Mouse (Mus musculus) hindbrain, embryonic 13.5 days (tissue): Measurements from ENCODE around the gene Ptpa. TPM values are rescaled to one million over a fixed set of nuclear protein-coding genes. Genes with fewer than 3 reads are reported as not detected.

Experiments used
- ATAC-seq: fragments of 200-750 bp; cut with Nextera tagmentation; 2 replicates; pipeline ENCODE4 v1.8.0; 2017; ENCODE audit warnings: moderate TSS enrichment; ENCODE audit not compliant: low FRiP score
- H3K27ac ChIP-seq: fragments of 300-500 bp; sonication (generic); 2 replicates; pipeline ENCODE4 v1.5.1; 2015; ENCODE audit warnings: inconsistent platforms, mild to moderate bottlenecking, moderate library complexity
- H3K27me3 ChIP-seq: fragments of 300-500 bp; sonication (generic); 2 replicates; pipeline ENCODE4 v1.6.1; 2015; ENCODE audit warnings: mild to moderate bottlenecking, inconsistent platforms
- H3K36me3 ChIP-seq: fragments of 300-500 bp; sonication (generic); 2 replicates; pipeline ENCODE4 v1.6.1; 2015; ENCODE audit warnings: mild to moderate bottlenecking, inconsistent platforms
- H3K4me1 ChIP-seq: fragments of 300-500 bp; sonication (generic); replicated peaks from 2 replicates; pipeline ENCODE4 v1.6.1; 2015; ENCODE audit warnings: inconsistent platforms
- H3K4me2 ChIP-seq: fragments of 300-500 bp; sonication (generic); 2 replicates; pipeline ENCODE4 v1.6.1; 2015; ENCODE audit warnings: inconsistent platforms, mild to moderate bottlenecking, moderate library complexity
- H3K4me3 ChIP-seq: fragments of 300-500 bp; sonication (generic); 2 replicates; pipeline ENCODE4 v1.5.1; 2015; ENCODE audit warnings: mild to moderate bottlenecking, inconsistent platforms
- H3K9ac ChIP-seq: fragments of 300-500 bp; sonication (generic); 2 replicates; pipeline ENCODE4 v1.6.1; 2015; ENCODE audit warnings: mild to moderate bottlenecking, inconsistent platforms
- H3K9me3 ChIP-seq: fragments of 300-500 bp; sonication (generic); 2 replicates; pipeline ENCODE4 v1.6.1; 2016; ENCODE audit warnings: inconsistent platforms
- WGBS: fragments of 180-500 bp; shearing (Covaris S2); methylation state at CpG from one replicate; pipeline ENCODE4 v1.1.7; 2015; 5-methylcytosine and 5-hydroxymethylcytosine counted together
- polyA plus RNA-seq: library from polyadenylated mRNA; unstranded; fragments of >200 nt; fragmentation: Nextera tagmentation; extraction: Ambion mirVana; gene quantifications from 2 replicates; pipeline ENCODE4 v1.2.1, GENCODE M21; 2015

The Ptpa gene
- polyA plus RNA-seq, 1 experiment from 2014 or later, result 129 TPM

GRCm38 (mm10) chr2:30441518-30442497 lies 26.0 kb downstream of the Ptpa start:
- Histone ChIP-seq H3K9me3 (no peaks in the 10 kb centered on the region), H3K4me3 (no peak overlapping the region), H3K36me3 (peaks cover 61% of the 10 kb centered on the region), H3K4me2 (peak overlapping the region; percentile 36), H3K27ac (peak overlapping the region; percentile 94), H3K9ac (peak overlapping the region; percentile 59), H3K4me1 (peaks cover 62% of the 10 kb centered on the region), H3K27me3 (no peaks in the 10 kb centered on the region)
- WGBS, result 4% methylated on average over 15 of the region's 15 CpGs
- ATAC-seq, result peak; percentile 72

DNA sequence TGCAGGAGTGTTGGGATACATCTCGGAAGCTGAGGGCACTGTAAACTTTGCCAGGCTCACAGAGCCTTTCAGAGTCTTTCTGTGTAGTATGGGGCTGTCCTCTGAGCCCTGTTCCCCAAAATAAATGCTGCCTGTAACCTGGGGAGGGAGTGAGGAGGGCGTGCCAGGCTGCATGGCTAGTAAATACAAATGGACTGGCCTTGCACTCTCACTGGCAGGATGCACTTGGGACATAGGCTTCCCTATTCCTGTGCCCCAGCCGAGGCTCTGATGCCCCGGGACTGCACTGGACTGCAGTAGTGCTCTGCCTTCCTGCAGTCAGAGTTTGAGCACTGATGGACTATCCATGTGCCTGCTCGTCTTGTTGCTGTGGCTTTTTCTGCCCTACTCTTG lies 26.7 kb downstream of the Ptpa start:
- H3K4me2 ChIP-seq, result peak overlapping the region; percentile 36
- no peaks in the 10 kb centered on the region for H3K9me3 ChIP-seq
- H3K9ac ChIP-seq, result peak overlapping the region; percentile 59
- H3K4me3 ChIP-seq, result no peak overlapping the region
- ATAC-seq, result peak; percentile 2; the same call in 1 of the 2 replicates
- 47% methylated on average over 5 of the region's 5 CpGs for WGBS
- H3K4me1 ChIP-seq, result peaks cover 62% of the 10 kb centered on the region
- H3K27ac ChIP-seq, result peak overlapping the region; percentile 94
- H3K36me3 ChIP-seq, result peaks cover 61% of the 10 kb centered on the region
- H3K27me3 ChIP-seq, result no peaks in the 10 kb centered on the region

DNA sequence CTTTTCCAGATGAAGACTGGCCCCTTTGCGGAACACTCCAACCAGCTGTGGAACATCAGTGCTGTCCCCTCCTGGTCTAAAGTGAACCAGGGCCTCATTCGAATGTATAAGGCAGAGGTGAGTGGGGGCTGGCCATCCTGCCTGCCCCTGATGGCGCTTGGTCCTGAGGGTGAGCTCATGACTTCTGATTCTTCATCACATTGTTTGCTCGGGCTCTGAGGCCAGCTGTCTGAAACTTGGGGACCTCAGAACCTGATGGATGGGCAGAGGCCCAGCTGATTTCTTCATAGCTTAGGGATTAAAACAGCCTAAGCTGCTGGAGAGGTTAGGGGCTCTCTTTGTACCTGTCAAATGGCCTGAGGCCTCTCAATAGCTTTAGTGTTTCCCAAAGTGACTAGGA lies 27.4 kb downstream of the Ptpa start:
- Histone ChIP-seq H3K4me1 (peaks cover 62% of the 10 kb centered on the region), H3K9me3 (no peaks in the 10 kb centered on the region), H3K27ac (peak overlapping the region; percentile 94), H3K4me2 (no peak overlapping the region), H3K27me3 (no peaks in the 10 kb centered on the region), H3K36me3 (peaks cover 61% of the 10 kb centered on the region), H3K4me3 (no peak overlapping the region), H3K9ac (peak overlapping the region; percentile 59)
- no peak for ATAC-seq
- WGBS, result 81% methylated on average over 4 of the region's 4 CpGs

DNA sequence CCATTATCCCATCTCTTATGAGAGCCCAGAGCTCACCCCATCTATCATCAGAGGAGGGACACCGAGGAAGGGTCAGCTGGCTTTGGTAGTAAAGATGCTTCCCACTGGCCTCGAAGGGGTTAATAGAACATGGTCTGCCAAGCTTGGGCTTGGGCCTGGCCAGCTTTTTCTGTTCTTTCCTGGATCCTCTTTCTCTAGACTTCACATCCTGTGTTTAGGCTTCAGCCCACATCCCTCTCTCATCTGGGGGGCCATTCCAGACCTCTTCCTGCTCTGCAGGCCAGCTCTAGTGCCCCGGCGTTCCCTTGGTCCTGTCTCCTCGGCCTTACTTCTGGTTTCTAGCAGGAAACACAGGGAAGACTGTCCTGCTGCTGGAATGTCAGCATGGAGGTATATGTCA lies 28.2 kb downstream of the Ptpa start:
- Histone ChIP-seq H3K9me3 (no peaks in the 10 kb centered on the region), H3K4me2 (no peak overlapping the region), H3K4me3 (no peak overlapping the region), H3K36me3 (peaks cover 58% of the 10 kb centered on the region), H3K4me1 (peaks cover 62% of the 10 kb centered on the region), H3K27ac (peak overlapping the region; percentile 94), H3K9ac (0 out of 2 replicates have a peak overlapping the region, but pooled peaks have one; percentile 15), H3K27me3 (no peaks in the 10 kb centered on the region)
- no peak for ATAC-seq
- WGBS, result 77% methylated on average over 5 of the region's 5 CpGs

- Histone ChIP-seq H3K27ac (peak overlapping the region; percentile 94; the same call in 1 of the 2 replicates), H3K9ac (0 out of 2 replicates have a peak overlapping the region, but pooled peaks have one; percentile 15), H3K9me3 (no peaks in the 10 kb centered on the region), H3K4me1 (peaks cover 62% of the 10 kb centered on the region), H3K27me3 (no peaks in the 10 kb centered on the region), H3K4me2 (no peak overlapping the region), H3K36me3 (peaks cover 58% of the 10 kb centered on the region), H3K4me3 (no peak overlapping the region)
- ATAC-seq, result no peak
These were observed 28.6 kb downstream of the Ptpa start for GRCm38 (mm10) chr2:30444450-30444849.

DNA sequence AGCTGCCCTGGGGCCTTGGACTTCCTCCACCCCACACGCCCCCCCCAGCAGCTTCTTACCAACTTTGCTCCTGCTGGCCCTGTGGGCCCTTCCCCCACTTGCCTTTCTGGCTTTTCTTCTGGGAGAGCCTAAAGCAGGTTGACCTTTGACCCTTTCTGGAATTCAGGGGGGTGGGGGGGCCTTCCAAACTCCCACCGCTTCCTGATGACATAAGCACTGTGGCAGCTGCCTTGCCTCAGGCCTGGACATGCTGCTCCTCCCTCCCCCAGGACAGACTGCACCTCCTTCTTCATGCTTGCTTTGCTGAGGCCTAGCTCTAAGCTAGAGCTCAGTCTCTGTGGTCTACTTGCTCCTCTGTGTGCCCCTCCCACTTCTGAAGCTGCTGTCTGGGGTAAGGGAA lies 29.5 kb downstream of the Ptpa start:
- Histone ChIP-seq H3K9ac (no peak overlapping the region; the same call in 1 of the 2 replicates), H3K27me3 (no peaks in the 10 kb centered on the region), H3K4me1 (peaks cover 55% of the 10 kb centered on the region), H3K27ac (peak overlapping the region; percentile 55), H3K4me2 (no peak overlapping the region), H3K9me3 (no peaks in the 10 kb centered on the region; the same call in 1 of the 2 replicates), H3K4me3 (no peak overlapping the region), H3K36me3 (peaks cover 61% of the 10 kb centered on the region)
- WGBS, result 23% methylated on average over 2 of the region's 2 CpGs
- ATAC-seq, result no peak

DNA sequence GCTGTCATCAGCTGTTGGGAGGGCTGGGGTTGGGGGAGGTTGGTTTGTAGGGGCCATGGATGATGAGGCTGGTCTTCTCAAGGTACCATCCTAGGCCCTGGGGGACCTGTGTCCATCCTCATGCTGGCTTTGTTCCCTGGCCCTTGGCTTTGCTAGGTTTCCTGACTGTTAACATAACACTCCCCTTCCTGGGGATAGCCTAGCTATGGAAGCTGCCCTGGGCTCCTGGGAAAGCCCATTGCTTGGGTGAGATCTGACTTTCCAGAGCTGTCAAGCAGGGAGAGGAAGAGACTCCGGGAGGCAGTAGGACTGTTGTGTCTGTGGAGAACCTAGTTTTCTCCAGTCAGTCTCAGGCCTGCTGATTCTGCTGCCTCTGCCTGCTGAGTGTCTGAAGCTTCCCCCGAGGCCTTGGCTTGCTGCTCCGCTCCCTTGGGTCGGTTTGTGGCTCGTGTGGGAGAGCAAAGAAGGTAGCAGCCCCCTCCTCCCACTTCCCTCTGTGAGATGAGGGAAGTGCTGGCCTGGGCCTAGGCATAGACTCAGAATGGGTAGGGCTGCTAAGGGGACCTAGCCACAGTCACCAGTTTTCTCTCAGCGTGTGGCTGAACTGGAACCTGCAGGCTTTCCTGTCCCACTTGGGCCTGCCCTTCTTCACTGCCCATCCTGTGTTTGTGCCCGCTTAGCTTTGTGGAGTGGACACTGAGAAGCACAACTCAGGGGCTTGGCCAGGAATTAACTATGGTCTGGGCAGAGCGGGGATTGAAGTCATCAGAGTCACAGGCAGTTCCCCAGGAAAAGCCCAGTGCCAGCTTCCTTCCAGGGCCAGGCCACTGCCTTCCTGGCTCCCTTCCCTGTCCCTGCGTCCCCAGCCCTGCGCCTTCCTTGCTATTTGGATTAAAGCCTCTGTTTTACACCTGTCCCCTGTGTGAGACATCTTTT lies 31.3 kb downstream of the Ptpa start:
- Histone ChIP-seq H3K9me3 (no peaks in the 10 kb centered on the region; the same call in 1 of the 2 replicates), H3K36me3 (peaks cover 64% of the 10 kb centered on the region), H3K4me1 (peaks cover 36% of the 10 kb centered on the region), H3K4me2 (no peak overlapping the region), H3K27ac (peak overlapping the region; percentile 35; the same call in 1 of the 2 replicates), H3K4me3 (no peak overlapping the region), H3K27me3 (no peaks in the 10 kb centered on the region), H3K9ac (no peak overlapping the region)
- WGBS, result 84% methylated on average over 10 of the region's 10 CpGs
- no peak for ATAC-seq

GRCm38 (mm10) chr2:30448371-30448770 lies 32.5 kb downstream of the Ptpa start:
- Histone ChIP-seq H3K36me3 (peaks cover 60% of the 10 kb centered on the region), H3K9me3 (no peaks in the 10 kb centered on the region; the same call in 1 of the 2 replicates), H3K4me1 (peaks cover 24% of the 10 kb centered on the region), H3K4me2 (no peak overlapping the region), H3K27ac (no peak overlapping the region), H3K9ac (no peak overlapping the region), H3K27me3 (no peaks in the 10 kb centered on the region), H3K4me3 (no peak overlapping the region)
- 92% methylated on average over 7 of the region's 7 CpGs for WGBS
- ATAC-seq, result no peak

DNA sequence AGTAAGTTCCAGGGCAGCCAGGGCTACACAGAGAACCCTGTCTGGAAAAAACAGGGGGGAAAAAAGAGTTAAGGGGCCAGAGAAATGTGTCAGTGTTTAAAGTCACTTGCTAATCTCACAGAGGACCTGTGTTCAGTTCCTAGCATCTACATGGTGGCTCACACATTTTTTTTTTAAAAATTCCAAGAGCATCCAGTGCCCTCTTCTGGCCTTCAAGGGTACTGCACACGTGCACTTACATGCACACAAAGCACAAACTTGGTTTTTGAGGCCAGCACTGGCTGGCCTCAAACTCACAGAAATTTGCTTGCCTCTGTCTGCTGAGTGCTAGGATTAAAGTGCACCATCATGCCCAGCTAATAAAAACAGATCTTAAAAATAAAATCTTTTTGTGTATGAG lies 34.7 kb downstream of the Ptpa start:
- Histone ChIP-seq H3K9ac (no peak overlapping the region), H3K36me3 (peaks cover 44% of the 10 kb centered on the region), H3K4me1 (peaks cover 3% of the 10 kb centered on the region), H3K4me2 (no peak overlapping the region), H3K27ac (no peak overlapping the region), H3K9me3 (no peaks in the 10 kb centered on the region; the same call in 1 of the 2 replicates), H3K4me3 (no peak overlapping the region), H3K27me3 (no peaks in the 10 kb centered on the region)
- ATAC-seq, result no peak
- WGBS, result 75% methylated on average over 1 of the region's 1 CpGs

DNA sequence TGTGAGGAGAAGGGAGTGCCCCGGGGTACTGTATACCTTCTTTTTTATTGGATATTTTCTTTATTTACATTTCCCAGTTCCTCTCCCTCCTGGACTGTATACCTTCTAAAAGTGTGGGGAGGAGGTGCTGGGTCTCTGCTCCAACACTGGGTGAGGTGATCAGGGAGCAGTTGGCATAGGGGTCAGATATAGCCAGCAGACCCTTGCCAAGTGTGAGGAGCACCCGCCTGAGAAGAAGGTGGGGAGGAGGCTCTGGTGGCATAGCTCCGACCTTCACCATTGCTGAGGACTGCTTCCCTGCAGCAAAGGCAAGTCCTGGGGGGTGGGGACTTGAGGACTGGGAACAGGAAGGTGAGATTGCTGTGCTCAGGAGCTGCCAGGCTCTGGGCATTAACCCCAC lies 35.7 kb downstream of the Ptpa start:
- ATAC-seq, result no peak
- Histone ChIP-seq H3K9ac (no peak overlapping the region), H3K27ac (no peak overlapping the region), H3K4me3 (no peak overlapping the region), H3K9me3 (no peaks in the 10 kb centered on the region; the same call in 1 of the 2 replicates), H3K27me3 (no peaks in the 10 kb centered on the region), H3K36me3 (peaks cover 34% of the 10 kb centered on the region), H3K4me2 (no peak overlapping the region), H3K4me1 (peaks cover 6% of the 10 kb centered on the region)
- 93% methylated on average over 3 of the region's 3 CpGs for WGBS

GRCm38 (mm10) chr2:30453570-30453969 lies 37.7 kb downstream of the Ptpa start:
- no peak overlapping the region; the same call in 1 of the 2 replicates for H3K27ac ChIP-seq
- no peaks in the 10 kb centered on the region for H3K27me3 ChIP-seq
- peaks cover 11% of the 10 kb centered on the region for H3K4me1 ChIP-seq
- H3K4me2 ChIP-seq, result no peak overlapping the region
- ATAC-seq, result no peak
- WGBS, result 93% methylated on average over 3 of the region's 3 CpGs
- no peaks in the 10 kb centered on the region; the same call in 1 of the 2 replicates for H3K9me3 ChIP-seq
- H3K9ac ChIP-seq, result peak overlapping the region; percentile 13; the same call in 1 of the 2 replicates
- no peak overlapping the region for H3K4me3 ChIP-seq
- H3K36me3 ChIP-seq, result peaks cover 18% of the 10 kb centered on the region

- H3K27ac ChIP-seq, result no peak overlapping the region
- no peaks in the 10 kb centered on the region for H3K27me3 ChIP-seq
- peaks cover 11% of the 10 kb centered on the region for H3K36me3 ChIP-seq
- 87% methylated on average over 5 of the region's 5 CpGs for WGBS
- no peaks in the 10 kb centered on the region; the same call in 1 of the 2 replicates for H3K9me3 ChIP-seq
- no peak overlapping the region for H3K9ac ChIP-seq
- peaks cover 11% of the 10 kb centered on the region for H3K4me1 ChIP-seq
- H3K4me2 ChIP-seq, result no peak overlapping the region
- H3K4me3 ChIP-seq, result no peak overlapping the region
- no peak for ATAC-seq
These were observed 38.7 kb downstream of the Ptpa start for GRCm38 (mm10) chr2:30454587-30454986.
